Mouse (Mus musculus): ENCODE results near the gene Adra2a.

DNA sequence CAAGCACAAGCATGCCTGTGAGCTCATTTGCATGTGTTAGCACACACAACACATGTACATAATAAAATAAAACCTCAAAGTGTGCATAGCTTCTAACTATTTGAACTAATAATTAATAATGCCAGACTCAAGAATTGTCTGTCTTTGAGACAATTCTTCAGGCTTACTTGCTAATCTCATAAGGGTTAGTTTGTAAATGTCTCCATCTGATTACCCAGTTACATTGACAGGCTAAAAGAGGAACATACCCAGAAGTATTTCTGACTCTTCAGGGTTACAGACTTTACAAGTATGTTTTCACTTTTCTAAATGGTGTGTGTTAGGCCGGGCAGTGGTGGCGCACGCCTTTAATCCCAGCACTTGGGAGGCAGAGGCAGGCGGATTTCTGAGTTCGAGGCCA lies 28.4 kb upstream of the Adra2a start:
- TF ChIP-seq CTCF (IDR thresholded peaks at IDR 0.05; ENCODE audit: borderline replicate concordance, control insufficient read depth, extremely low read depth, insufficient read depth, low read length, poor library complexity) (no peak), POLR2A (IDR thresholded peaks at IDR 0.05; ENCODE audit: control insufficient read depth, extremely low read depth, insufficient read depth, low read length, poor library complexity) (no peak)

Data from thymus, adult 2 months (tissue).